Mouse (Mus musculus): ENCODE measurements around the gene Mocs3. TPM values are rescaled to one million over a fixed set of nuclear protein-coding genes. Genes with fewer than 3 reads are reported as not detected.

The Mocs3 gene
- polyA plus RNA-seq, 1 experiment: 33.8 TPM

- TF ChIP-seq CTCF (IDR thresholded peaks at IDR 0.05; ENCODE audit: control insufficient read depth, insufficient read depth, insufficient replicate concordance, low read depth, low read length): no peak
- no peak for TF ChIP-seq POLR2A (IDR thresholded peaks at IDR 0.05; ENCODE audit: control insufficient read depth, low read depth, low read length)
- no peaks in the 10 kb centered on the region; the same call in none of the 2 replicates for H3K36me3 ChIP-seq (ENCODE audit: control insufficient read depth, insufficient read depth, low read length)
- no peaks in the 10 kb centered on the region for H3K27me3 ChIP-seq (ENCODE audit: control insufficient read depth, insufficient read depth, low read length)
- no peak overlapping the region for H3K4me3 ChIP-seq (ENCODE audit: control insufficient read depth, low read depth, low read length)
- no peak overlapping the region for H3K27ac ChIP-seq (ENCODE audit: control insufficient read depth, insufficient read depth, low read depth, low read length)
- no peaks in the 10 kb centered on the region; the same call in 1 of the 2 replicates for H3K4me1 ChIP-seq (ENCODE audit: control insufficient read depth, insufficient read depth, low read length)
Observed at GRCm38 (mm10) chr2:168223326-168223725, 7.1 kb upstream of the Mocs3 start.

DNA sequence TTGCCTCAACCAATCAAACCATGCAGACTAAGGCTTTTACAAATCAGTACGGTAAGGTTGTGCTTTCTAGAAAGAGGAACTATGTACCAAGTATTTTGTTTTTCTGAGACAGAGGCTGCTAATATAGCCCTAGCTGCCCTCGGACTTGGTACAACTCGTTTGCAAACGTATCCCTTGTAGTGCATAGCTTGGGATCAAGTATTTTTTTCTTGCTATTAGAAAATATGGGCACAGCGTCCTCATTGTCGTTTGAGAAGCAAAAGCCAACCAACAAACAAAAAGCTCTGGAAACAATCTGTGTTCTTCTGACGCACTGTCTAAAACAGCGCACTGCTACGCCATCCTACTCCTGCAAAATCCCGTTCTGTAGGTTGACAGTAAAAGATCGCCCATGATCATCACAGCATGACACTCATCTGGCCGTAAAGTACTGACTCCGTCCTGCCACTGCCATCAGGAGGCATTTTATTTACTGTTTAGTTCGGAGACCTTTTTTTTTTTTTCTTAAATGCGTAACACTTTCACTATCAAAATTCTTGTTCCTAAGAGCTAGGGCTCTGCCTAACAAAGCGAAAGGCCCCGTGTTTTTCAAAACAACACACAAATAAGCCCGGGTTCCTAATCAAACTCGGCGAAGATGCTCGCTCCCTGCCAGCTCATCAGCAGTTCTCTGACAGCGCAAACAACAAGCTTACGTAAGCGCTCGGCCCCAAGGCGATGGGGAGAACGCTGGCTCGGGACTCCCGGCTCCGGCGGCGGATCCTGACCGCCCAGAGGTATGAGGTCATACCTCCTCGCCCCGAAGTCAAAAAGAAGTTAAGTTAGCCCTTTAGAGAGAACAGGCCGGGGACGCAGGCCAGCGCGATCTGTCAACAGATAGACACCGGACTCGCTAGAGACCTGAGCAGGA, 1.1 kb upstream of the Mocs3 start:
- H3K36me3 ChIP-seq (ENCODE audit: control insufficient read depth, insufficient read depth, low read length): no peaks in the 10 kb centered on the region; the same call in 1 of the 2 replicates
- peak overlapping the region; percentile 97 for H3K27ac ChIP-seq (ENCODE audit: control insufficient read depth, insufficient read depth, low read depth, low read length)
- no peaks in the 10 kb centered on the region for H3K27me3 ChIP-seq (ENCODE audit: control insufficient read depth, insufficient read depth, low read length)
- H3K4me1 ChIP-seq (ENCODE audit: control insufficient read depth, insufficient read depth, low read length): peaks cover 8% of the 10 kb centered on the region
- TF ChIP-seq CTCF (IDR thresholded peaks at IDR 0.05; ENCODE audit: control insufficient read depth, insufficient read depth, insufficient replicate concordance, low read depth, low read length): no peak
- TF ChIP-seq POLR2A (IDR thresholded peaks at IDR 0.05; ENCODE audit: control insufficient read depth, low read depth, low read length): no peak
- peak overlapping the region; percentile 98 for H3K4me3 ChIP-seq (ENCODE audit: control insufficient read depth, low read depth, low read length)

- peak overlapping the region; percentile 97 for H3K27ac ChIP-seq (ENCODE audit: control insufficient read depth, insufficient read depth, low read depth, low read length)
- no peaks in the 10 kb centered on the region; the same call in 1 of the 2 replicates for H3K36me3 ChIP-seq (ENCODE audit: control insufficient read depth, insufficient read depth, low read length)
Observed at GRCm38 (mm10) chr2:168230773-168231470, 500 bp downstream of the Mocs3 start.

GRCm38 (mm10) chr2:168231471-168231829, 1.0 kb downstream of the Mocs3 start:
- Histone ChIP-seq H3K4me1 (ENCODE audit: control insufficient read depth, insufficient read depth, low read length) (peaks cover 8% of the 10 kb centered on the region), H3K36me3 (ENCODE audit: control insufficient read depth, insufficient read depth, low read length) (no peaks in the 10 kb centered on the region; the same call in 1 of the 2 replicates), H3K27me3 (ENCODE audit: control insufficient read depth, insufficient read depth, low read length) (no peaks in the 10 kb centered on the region), H3K4me3 (ENCODE audit: control insufficient read depth, low read depth, low read length) (peak overlapping the region; percentile 98), H3K27ac (ENCODE audit: control insufficient read depth, insufficient read depth, low read depth, low read length) (peak overlapping the region; percentile 97)
- TF ChIP-seq CTCF (IDR thresholded peaks at IDR 0.05; ENCODE audit: control insufficient read depth, insufficient read depth, insufficient replicate concordance, low read depth, low read length) (no peak), POLR2A (IDR thresholded peaks at IDR 0.05; ENCODE audit: control insufficient read depth, low read depth, low read length) (no peak)

More at GRCm38 (mm10) chr2:168230773-168231470, 500 bp downstream of the Mocs3 start:
- H3K27me3 ChIP-seq (ENCODE audit: control insufficient read depth, insufficient read depth, low read length): no peaks in the 10 kb centered on the region
- TF ChIP-seq CTCF (IDR thresholded peaks at IDR 0.05; ENCODE audit: control insufficient read depth, insufficient read depth, insufficient replicate concordance, low read depth, low read length) (no peak), POLR2A (IDR thresholded peaks at IDR 0.05; ENCODE audit: control insufficient read depth, low read depth, low read length) (peak; percentile 47)
- H3K4me1 ChIP-seq (ENCODE audit: control insufficient read depth, insufficient read depth, low read length): peaks cover 8% of the 10 kb centered on the region
- peak overlapping the region; percentile 98 for H3K4me3 ChIP-seq (ENCODE audit: control insufficient read depth, low read depth, low read length)

- H3K27ac ChIP-seq (ENCODE audit: control insufficient read depth, insufficient read depth, low read depth, low read length): no peak overlapping the region
- H3K4me3 ChIP-seq (ENCODE audit: control insufficient read depth, low read depth, low read length): no peak overlapping the region
- no peaks in the 10 kb centered on the region for H3K27me3 ChIP-seq (ENCODE audit: control insufficient read depth, insufficient read depth, low read length)
- H3K4me1 ChIP-seq (ENCODE audit: control insufficient read depth, insufficient read depth, low read length): peaks cover 8% of the 10 kb centered on the region
- no peaks in the 10 kb centered on the region for H3K36me3 ChIP-seq (ENCODE audit: control insufficient read depth, insufficient read depth, low read length)
- no peak for TF ChIP-seq CTCF (IDR thresholded peaks at IDR 0.05; ENCODE audit: control insufficient read depth, insufficient read depth, insufficient replicate concordance, low read depth, low read length)
- TF ChIP-seq POLR2A (IDR thresholded peaks at IDR 0.05; ENCODE audit: control insufficient read depth, low read depth, low read length): no peak
Observed at GRCm38 (mm10) chr2:168233286-168233685, 2.9 kb downstream of the Mocs3 start.

DNA sequence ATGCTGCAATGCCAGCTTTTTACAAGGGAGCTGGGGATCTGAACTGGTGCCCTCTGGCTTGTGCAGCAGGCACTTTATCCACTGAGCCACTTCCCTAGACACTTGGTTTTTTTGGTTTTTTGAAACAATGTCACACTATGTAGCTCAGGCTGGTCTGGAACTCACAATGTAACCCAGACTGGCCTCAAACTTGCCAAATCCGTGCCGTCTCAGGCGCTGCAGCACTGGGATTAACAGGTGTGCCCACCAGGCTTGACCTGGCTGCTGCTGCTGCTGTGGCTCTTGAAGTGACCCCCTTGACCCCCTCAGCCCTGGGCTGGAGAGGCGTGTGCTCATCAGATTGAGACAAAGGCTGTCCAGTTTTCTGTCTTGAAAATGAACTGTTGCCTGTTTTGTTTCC, 7.9 kb downstream of the Mocs3 start:
- H3K4me1 ChIP-seq (ENCODE audit: control insufficient read depth, insufficient read depth, low read length): no peaks in the 10 kb centered on the region
- no peak for TF ChIP-seq CTCF (IDR thresholded peaks at IDR 0.05; ENCODE audit: control insufficient read depth, insufficient read depth, insufficient replicate concordance, low read depth, low read length)
- TF ChIP-seq POLR2A (IDR thresholded peaks at IDR 0.05; ENCODE audit: control insufficient read depth, low read depth, low read length): no peak
- no peaks in the 10 kb centered on the region for H3K36me3 ChIP-seq (ENCODE audit: control insufficient read depth, insufficient read depth, low read length)
- no peaks in the 10 kb centered on the region for H3K27me3 ChIP-seq (ENCODE audit: control insufficient read depth, insufficient read depth, low read length)
- H3K4me3 ChIP-seq (ENCODE audit: control insufficient read depth, low read depth, low read length): no peak overlapping the region
- H3K27ac ChIP-seq (ENCODE audit: control insufficient read depth, insufficient read depth, low read depth, low read length): no peak overlapping the region

GRCm38 (mm10) chr2:168242841-168243240, 12.4 kb downstream of the Mocs3 start:
- TF ChIP-seq CTCF (IDR thresholded peaks at IDR 0.05; ENCODE audit: control insufficient read depth, insufficient read depth, insufficient replicate concordance, low read depth, low read length) (no peak), POLR2A (IDR thresholded peaks at IDR 0.05; ENCODE audit: control insufficient read depth, low read depth, low read length) (no peak)
- Histone ChIP-seq H3K27me3 (ENCODE audit: control insufficient read depth, insufficient read depth, low read length) (no peaks in the 10 kb centered on the region), H3K27ac (ENCODE audit: control insufficient read depth, insufficient read depth, low read depth, low read length) (no peak overlapping the region), H3K4me3 (ENCODE audit: control insufficient read depth, low read depth, low read length) (no peak overlapping the region), H3K36me3 (ENCODE audit: control insufficient read depth, insufficient read depth, low read length) (no peaks in the 10 kb centered on the region), H3K4me1 (ENCODE audit: control insufficient read depth, insufficient read depth, low read length) (no peaks in the 10 kb centered on the region)
